Mouse (Mus musculus) cerebellum, adult (tissue): ENCODE measurements around the gene Zfp809.

Experiments
- ATAC-seq: cut with Nextera tagmentation; 2 replicates; pipeline ENCODE4 v1.9.2; 2017; ENCODE audit warnings: mild to moderate bottlenecking, moderate library complexity, mixed read lengths; ENCODE audit not compliant: insufficient number of reproducible peaks, low FRiP score, low TSS enrichment

Zfp809 gene

GRCm38 (mm10) chr9:22260092-22260422 lies 34.5 kb downstream of the Zfp809 start:
- ATAC-seq: no peak

- ATAC-seq: no peak
These were observed 36.1 kb downstream of the Zfp809 start for GRCm38 (mm10) chr9:22261594-22261993.

GRCm38 (mm10) chr9:22262611-22263010 lies 37.1 kb downstream of the Zfp809 start:
- ATAC-seq: no peak

- ATAC-seq: no peak
These were observed 43.4 kb downstream of the Zfp809 start for GRCm38 (mm10) chr9:22268886-22269285.

GRCm38 (mm10) chr9:22278733-22279132 lies 53.2 kb downstream of the Zfp809 start:
- ATAC-seq: no peak
